Mouse (Mus musculus) forebrain, embryonic 11.5 days (tissue): ENCODE measurements around the gene Ikzf1. TPM values are rescaled to one million over a fixed set of nuclear protein-coding genes. Genes with fewer than 3 reads are reported as not detected.

ENCODE experiments used
- ATAC-seq: fragments of 200-750 bp; cut with Nextera tagmentation; replicated peaks from 2 replicates; pipeline ENCODE4 v1.8.0; 2017; ENCODE audit warnings: moderate TSS enrichment; ENCODE audit not compliant: low FRiP score
- DNase-seq: peaks from one replicate; pipeline ENCODE4 v3.0.0-alpha.2; 2017; ENCODE audit warnings: low spot score
- H3K27ac ChIP-seq: fragments of 300-500 bp; sonication (generic); 2 replicates; pipeline ENCODE4 v1.5.1; 2014; ENCODE audit warnings: low read depth, low read length
- H3K27me3 ChIP-seq: fragments of 300-500 bp; sonication (generic); 2 replicates; pipeline ENCODE4 v1.6.1; 2014; ENCODE audit warnings: mild to moderate bottlenecking, low read length, mixed read lengths; ENCODE audit not compliant: control insufficient read depth, insufficient read depth
- H3K36me3 ChIP-seq: fragments of 300-500 bp; sonication (generic); 2 replicates; pipeline ENCODE4 v1.6.1; 2014; ENCODE audit warnings: mild to moderate bottlenecking, low read length, moderate library complexity, mixed read lengths; ENCODE audit not compliant: control insufficient read depth, insufficient read depth
- H3K4me1 ChIP-seq: fragments of 300-500 bp; sonication (generic); replicated peaks from 2 replicates; pipeline ENCODE4 v1.6.1; 2014; ENCODE audit warnings: low read length, mixed read lengths; ENCODE audit not compliant: control insufficient read depth, insufficient read depth
- H3K4me2 ChIP-seq: fragments of 300-500 bp; sonication (generic); 2 replicates; pipeline ENCODE4 v1.6.1; 2014; ENCODE audit warnings: low read depth, mild to moderate bottlenecking, low read length, moderate library complexity, mixed read lengths; ENCODE audit not compliant: severe bottlenecking
- H3K4me3 ChIP-seq: fragments of 300-500 bp; sonication (generic); 2 replicates; pipeline ENCODE4 v1.5.1; 2014; ENCODE audit warnings: low read depth, low read length
- H3K9ac ChIP-seq: fragments of 300-500 bp; sonication (generic); 2 replicates; pipeline ENCODE4 v1.6.1; 2014; ENCODE audit warnings: low read length
- H3K9me3 ChIP-seq: fragments of 300-500 bp; sonication (generic); 2 replicates; pipeline ENCODE4 v1.6.1; 2016; ENCODE audit warnings: low read length, mixed read lengths; ENCODE audit not compliant: control insufficient read depth
- WGBS: fragments of 180-500 bp; shearing (Covaris S2); extraction: QIAGEN DNeasy Blood & Tissue Kit; methylation state at CpG from one replicate; pipeline ENCODE4 v1.1.7; 2014; 5-methylcytosine and 5-hydroxymethylcytosine counted together
- polyA plus RNA-seq: library from polyadenylated mRNA; unstranded; fragments of >200 nt; fragmentation: Nextera tagmentation; extraction: Ambion mirVana; gene quantifications from 2 replicates; pipeline ENCODE4 v1.2.1, GENCODE M21; 2014

Gene Ikzf1
- polyA plus RNA-seq, 1 experiment from 2014 or later = 3.4 TPM

GRCm38 (mm10) chr11:11808035-11808819, 123.4 kb downstream of the Ikzf1 start:
- peak overlapping the region; percentile 64 for H3K4me3 ChIP-seq
- H3K36me3 ChIP-seq = no peaks in the 10 kb centered on the region
- H3K9ac ChIP-seq = peak overlapping the region; percentile 93
- peaks cover 6% of the 10 kb centered on the region for H3K4me1 ChIP-seq
- H3K9me3 ChIP-seq = no peaks in the 10 kb centered on the region
- peak overlapping the region; percentile 77 for H3K4me2 ChIP-seq
- H3K27ac ChIP-seq = peak overlapping the region; percentile 99
- no peak; the same call in 1 of the 2 replicates for ATAC-seq
- H3K27me3 ChIP-seq = no peaks in the 10 kb centered on the region
- DNase-seq = no peak
- 13% methylated on average over 25 of the region's 25 CpGs for WGBS

DNA sequence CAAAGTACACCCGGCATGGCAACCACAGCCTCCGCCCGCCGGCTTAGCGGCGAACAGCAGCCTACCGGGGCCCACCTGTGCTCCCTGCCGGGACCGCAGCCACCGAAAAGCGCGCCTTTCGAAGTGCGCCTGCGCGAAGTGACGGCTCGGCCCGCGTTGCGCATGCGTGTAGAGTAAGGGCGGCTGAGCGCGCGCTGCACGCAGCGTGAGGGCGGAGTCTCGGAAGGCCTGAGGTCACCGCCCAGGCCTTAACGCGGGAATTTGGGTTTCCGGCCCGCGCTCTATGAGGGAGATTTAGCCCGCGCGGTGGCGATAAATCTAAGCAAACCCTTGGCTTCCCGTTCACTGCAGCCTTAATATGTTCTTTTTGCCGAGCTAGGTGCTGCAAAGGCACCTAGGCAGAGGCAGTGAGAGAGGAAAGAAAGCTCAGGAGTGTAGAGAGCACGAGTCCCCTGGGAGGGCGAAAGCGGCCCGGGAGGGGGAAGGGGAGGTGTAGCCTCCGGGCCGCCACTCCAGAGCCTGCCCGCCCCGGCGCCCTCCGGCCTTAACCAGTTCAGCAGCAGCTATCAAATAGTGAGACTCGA, 124.1 kb downstream of the Ikzf1 start, which contains the start of gene Fignl1:
Gene Fignl1, minus strand, starts transcription at position 143 of the 584 bp plus-strand sequence.
- Histone ChIP-seq H3K27me3 (no peaks in the 10 kb centered on the region), H3K4me1 (peaks cover 6% of the 10 kb centered on the region), H3K9me3 (no peaks in the 10 kb centered on the region), H3K4me2 (peak within 1 kb of the TSS; percentile 77), H3K9ac (peak within 1 kb of the TSS; percentile 93), H3K36me3 (no peaks in the 10 kb centered on the region), H3K27ac (peak within 1 kb of the TSS; percentile 99), H3K4me3 (peak within 1 kb of the TSS; percentile 64)
- DNase-seq (peak; percentile 99), ATAC-seq (peak; percentile 95)
- under 1% methylated on average over 53 of the region's 53 CpGs for WGBS

DNA sequence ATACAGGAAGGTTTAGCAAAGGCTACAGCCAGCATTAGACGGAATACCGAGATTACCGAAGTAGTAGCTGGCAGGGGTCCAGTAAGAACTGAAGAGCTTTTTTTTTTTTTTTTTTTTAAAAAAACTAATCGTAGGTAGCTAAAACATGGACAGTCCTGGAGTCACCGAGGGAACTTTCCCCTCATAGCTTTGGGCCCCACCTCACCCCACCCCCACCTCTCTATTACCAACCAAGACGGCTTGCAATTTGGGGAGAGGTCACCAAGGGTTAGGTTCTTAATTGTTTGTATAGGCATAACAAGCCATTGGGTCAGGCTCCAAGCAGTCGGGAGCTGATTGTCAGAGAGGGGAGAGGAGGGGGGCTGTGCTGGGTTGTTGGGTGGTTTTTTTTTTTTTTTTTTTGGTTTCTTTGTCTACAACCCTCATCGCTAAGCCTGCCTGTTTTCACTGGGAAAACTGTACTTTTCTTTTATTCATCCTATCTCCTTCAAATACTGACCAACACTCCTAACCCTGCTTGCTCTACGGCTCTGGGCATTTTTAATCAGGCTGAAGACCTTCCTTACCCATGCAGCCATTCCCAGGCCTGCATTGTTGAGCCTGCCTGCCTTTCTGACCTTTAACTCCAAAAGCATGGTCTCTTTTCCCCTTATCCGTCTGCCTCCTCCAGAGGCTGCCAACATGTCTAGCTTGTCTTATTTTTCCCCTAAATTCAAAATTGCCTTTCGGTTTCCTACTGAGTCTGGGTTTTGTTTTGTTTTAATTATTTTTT, 124.8 kb downstream of the Ikzf1 start:
- DNase-seq = peak; percentile 73
- H3K4me2 ChIP-seq = peak overlapping the region; percentile 77
- peak overlapping the region; percentile 93 for H3K9ac ChIP-seq
- peak overlapping the region; percentile 99 for H3K27ac ChIP-seq
- no peaks in the 10 kb centered on the region for H3K36me3 ChIP-seq
- ATAC-seq = peak; percentile 54
- 2% methylated on average over 11 of the region's 11 CpGs for WGBS
- no peaks in the 10 kb centered on the region for H3K27me3 ChIP-seq
- H3K9me3 ChIP-seq = no peaks in the 10 kb centered on the region
- H3K4me1 ChIP-seq = peaks cover 6% of the 10 kb centered on the region
- peak overlapping the region; percentile 64 for H3K4me3 ChIP-seq

DNA sequence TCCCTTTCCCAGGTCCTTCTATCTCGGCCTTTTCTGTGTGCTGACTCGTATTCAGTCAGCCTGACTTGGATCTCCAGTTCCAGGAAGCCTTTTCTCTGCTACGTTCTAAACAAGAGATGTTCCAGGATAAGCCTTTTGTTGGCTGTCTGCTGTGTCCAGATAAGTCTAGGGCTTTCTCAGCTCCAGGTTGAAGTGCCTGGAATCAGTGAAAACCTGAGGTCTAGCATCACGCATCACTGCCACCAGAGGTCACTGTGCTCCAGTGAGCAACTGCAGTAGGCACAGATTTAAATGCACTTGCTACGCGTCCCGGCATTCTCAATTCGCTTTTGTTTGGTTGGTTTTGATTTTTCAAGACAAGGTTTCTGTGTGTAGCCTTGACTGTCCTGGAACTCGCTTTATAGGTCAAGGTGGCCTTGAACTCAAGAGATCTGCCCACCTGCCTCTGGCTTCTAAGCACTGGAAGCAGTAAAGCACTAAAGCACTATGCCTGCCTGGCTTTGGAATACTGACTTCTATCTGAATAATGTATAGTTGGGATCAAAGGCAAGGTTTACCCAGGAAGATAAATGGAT, 127.2 kb downstream of the Ikzf1 start:
- Histone ChIP-seq H3K9me3 (no peaks in the 10 kb centered on the region), H3K4me3 (no peak overlapping the region), H3K4me2 (peak overlapping the region; percentile 20; the same call in 1 of the 2 replicates), H3K4me1 (peaks cover 6% of the 10 kb centered on the region), H3K9ac (0 out of 2 replicates have a peak overlapping the region, but pooled peaks have one; percentile 30), H3K27ac (no peak overlapping the region), H3K36me3 (no peaks in the 10 kb centered on the region), H3K27me3 (no peaks in the 10 kb centered on the region)
- peak; percentile 86 for DNase-seq
- 0 out of 2 replicates have a peak, but pooled peaks have one; percentile 17 for ATAC-seq
- 20% methylated on average over 9 of the region's 9 CpGs for WGBS

GRCm38 (mm10) chr11:11815737-11816136, 130.9 kb downstream of the Ikzf1 start:
- H3K27ac ChIP-seq = no peak overlapping the region
- H3K27me3 ChIP-seq = no peaks in the 10 kb centered on the region
- H3K9ac ChIP-seq = no peak overlapping the region
- ATAC-seq = no peak
- H3K36me3 ChIP-seq = no peaks in the 10 kb centered on the region
- no peak for DNase-seq
- no peak overlapping the region for H3K4me3 ChIP-seq
- no peak overlapping the region for H3K4me2 ChIP-seq
- no peaks in the 10 kb centered on the region for H3K9me3 ChIP-seq
- no peaks in the 10 kb centered on the region; the same call in 1 of the 2 replicates for H3K4me1 ChIP-seq
- WGBS = 60% methylated on average over 3 of the region's 3 CpGs

DNA sequence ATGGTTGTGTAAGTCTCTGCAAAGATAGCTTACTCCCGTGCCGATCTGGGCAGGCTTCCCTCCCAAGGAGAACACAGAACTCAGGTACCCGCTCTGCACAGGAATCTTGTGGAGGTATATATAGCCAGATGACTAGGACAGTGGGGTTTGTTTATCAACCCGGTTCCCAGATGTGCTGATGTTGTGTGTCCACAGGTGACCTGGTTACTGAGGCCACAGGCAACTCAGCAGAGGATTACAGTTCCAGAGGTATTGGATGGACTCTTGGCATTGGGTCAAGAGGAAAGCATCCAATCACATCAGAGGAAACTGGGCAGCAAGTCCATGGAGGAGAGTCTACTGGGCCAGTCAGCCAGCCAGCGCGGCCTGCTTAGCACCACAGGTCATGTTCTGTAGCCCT, 134.0 kb downstream of the Ikzf1 start:
- ATAC-seq (no peak), DNase-seq (no peak)
- no peak overlapping the region for H3K27ac ChIP-seq
- peaks cover 23% of the 10 kb centered on the region for H3K4me1 ChIP-seq
- no peak overlapping the region for H3K9ac ChIP-seq
- WGBS = 93% methylated on average over 6 of the region's 6 CpGs
- no peaks in the 10 kb centered on the region for H3K27me3 ChIP-seq
- no peaks in the 10 kb centered on the region for H3K36me3 ChIP-seq
- no peak overlapping the region for H3K4me2 ChIP-seq
- H3K9me3 ChIP-seq = no peaks in the 10 kb centered on the region
- H3K4me3 ChIP-seq = no peak overlapping the region

- Histone ChIP-seq H3K27ac (no peak overlapping the region), H3K4me1 (peaks cover 26% of the 10 kb centered on the region), H3K4me2 (no peak overlapping the region), H3K36me3 (no peaks in the 10 kb centered on the region), H3K27me3 (no peaks in the 10 kb centered on the region), H3K9ac (no peak overlapping the region), H3K4me3 (no peak overlapping the region), H3K9me3 (no peaks in the 10 kb centered on the region)
- DNase-seq = no peak
- 88% methylated on average over 5 of the region's 5 CpGs for WGBS
- ATAC-seq = no peak
Measured at GRCm38 (mm10) chr11:11819206-11819605, 134.4 kb downstream of the Ikzf1 start.

DNA sequence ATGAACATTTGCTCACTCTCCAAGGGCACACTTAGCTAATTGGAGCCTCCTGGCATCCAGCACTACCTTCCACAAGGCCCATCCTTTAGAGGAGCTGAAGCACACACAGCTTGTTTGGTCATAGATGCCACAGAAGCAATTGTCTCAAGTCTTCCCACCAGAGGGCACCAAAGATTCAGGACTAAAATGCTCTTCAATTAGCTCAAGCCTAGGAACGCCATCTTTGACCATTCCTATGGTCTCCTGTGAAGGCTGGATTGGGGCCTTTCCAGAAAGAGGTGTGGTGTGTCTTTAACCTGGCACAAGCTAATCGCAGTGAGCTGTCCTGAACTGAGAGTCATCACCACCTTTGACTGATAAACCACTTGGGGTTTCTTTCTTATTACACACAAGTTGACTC, 135.4 kb downstream of the Ikzf1 start:
- Histone ChIP-seq H3K9me3 (no peaks in the 10 kb centered on the region), H3K27me3 (no peaks in the 10 kb centered on the region), H3K27ac (no peak overlapping the region; the same call in 1 of the 2 replicates), H3K9ac (no peak overlapping the region), H3K4me2 (no peak overlapping the region), H3K4me3 (no peak overlapping the region), H3K36me3 (no peaks in the 10 kb centered on the region), H3K4me1 (peaks cover 34% of the 10 kb centered on the region)
- WGBS = 0% methylated on average over 2 of the region's 2 CpGs
- peak; percentile 53 for ATAC-seq
- DNase-seq = peak; percentile 82
